Mouse (Mus musculus): ENCODE data around the gene 2410002F23Rik.

DNA sequence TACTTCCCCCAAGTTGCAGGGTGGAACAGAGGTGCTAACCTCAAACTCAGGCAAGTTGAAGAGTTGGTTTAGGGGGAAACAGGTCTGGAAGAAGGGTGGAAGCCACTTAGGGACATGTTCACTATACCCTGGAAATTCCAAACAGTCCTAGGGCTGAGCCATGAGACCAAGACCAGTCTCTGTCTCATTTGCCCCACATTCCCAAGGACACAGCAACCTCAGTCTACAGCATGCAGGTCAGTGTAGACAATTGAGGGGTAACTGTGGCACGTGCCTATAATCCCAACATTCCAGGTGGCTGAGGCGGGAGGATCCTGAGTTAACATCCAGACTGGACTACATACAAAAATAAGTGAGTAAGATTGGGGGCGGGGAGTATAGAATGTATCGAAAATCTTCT lies 2.7 kb downstream of the 2410002F23Rik start:
- TF ChIP-seq POLR2A (IDR thresholded peaks at IDR 0.05; ENCODE audit: borderline replicate concordance, extremely low read depth, insufficient read depth, insufficient read length, poor library complexity, severe bottlenecking) = no peak
- no peak for TF ChIP-seq CTCF (IDR thresholded peaks at IDR 0.05; ENCODE audit: borderline replicate concordance, extremely low read depth, insufficient read depth, insufficient read length)
